Mouse (Mus musculus) adipocyte (in vitro differentiated cells): ENCODE data around the gene Phospho2.
"Not testable (repeated sequence)": the region's sequence is repeated elsewhere in the genome, so short reads cannot be mapped to it uniquely, and the experiment has no call there.

Source experiments
- DNase-seq: peaks from one replicate; pipeline ENCODE4 v3.0.0-alpha.2; 2016; ENCODE audit warnings: low spot score

The Phospho2 gene

GRCm38 (mm10) chr2:69789429-69790069 lies at the start of gene Phospho2, which contains the start of gene Ccdc173:
Gene Phospho2 (plus strand): TSS chr2:69789623.
Gene Ccdc173 (minus strand): TSS chr2:69789575.
- peak; percentile 99 for DNase-seq

GRCm38 (mm10) chr2:69745091-69745490 lies 44.3 kb upstream of the Phospho2 start:
- DNase-seq = no peak

- DNase-seq = no peak
Measured at GRCm38 (mm10) chr2:69760980-69761379, 28.4 kb upstream of the Phospho2 start.

GRCm38 (mm10) chr2:69763340-69763739 lies 26.1 kb upstream of the Phospho2 start:
- DNase-seq = no peak

DNA sequence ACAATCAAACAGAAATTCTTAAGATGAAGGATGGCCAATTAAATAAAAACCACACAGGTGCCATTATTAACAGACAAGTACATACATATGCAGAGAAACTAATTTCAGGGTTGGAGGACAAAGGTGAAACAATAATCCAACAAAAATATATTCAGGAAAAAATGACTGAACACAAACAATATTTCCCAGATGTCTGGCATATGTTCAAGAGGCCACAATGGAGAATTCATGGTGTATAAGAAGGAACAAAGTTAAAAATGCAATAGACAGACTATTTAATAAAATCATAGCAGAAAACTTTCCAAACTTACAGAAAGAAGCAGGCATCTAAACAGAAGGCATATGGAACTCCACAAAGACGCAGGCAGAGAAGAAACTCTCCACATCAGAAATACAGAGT lies 24.7 kb upstream of the Phospho2 start:
- DNase-seq = peak; percentile 45

GRCm38 (mm10) chr2:69773331-69773730 lies 16.1 kb upstream of the Phospho2 start:
- no peak for DNase-seq

DNA sequence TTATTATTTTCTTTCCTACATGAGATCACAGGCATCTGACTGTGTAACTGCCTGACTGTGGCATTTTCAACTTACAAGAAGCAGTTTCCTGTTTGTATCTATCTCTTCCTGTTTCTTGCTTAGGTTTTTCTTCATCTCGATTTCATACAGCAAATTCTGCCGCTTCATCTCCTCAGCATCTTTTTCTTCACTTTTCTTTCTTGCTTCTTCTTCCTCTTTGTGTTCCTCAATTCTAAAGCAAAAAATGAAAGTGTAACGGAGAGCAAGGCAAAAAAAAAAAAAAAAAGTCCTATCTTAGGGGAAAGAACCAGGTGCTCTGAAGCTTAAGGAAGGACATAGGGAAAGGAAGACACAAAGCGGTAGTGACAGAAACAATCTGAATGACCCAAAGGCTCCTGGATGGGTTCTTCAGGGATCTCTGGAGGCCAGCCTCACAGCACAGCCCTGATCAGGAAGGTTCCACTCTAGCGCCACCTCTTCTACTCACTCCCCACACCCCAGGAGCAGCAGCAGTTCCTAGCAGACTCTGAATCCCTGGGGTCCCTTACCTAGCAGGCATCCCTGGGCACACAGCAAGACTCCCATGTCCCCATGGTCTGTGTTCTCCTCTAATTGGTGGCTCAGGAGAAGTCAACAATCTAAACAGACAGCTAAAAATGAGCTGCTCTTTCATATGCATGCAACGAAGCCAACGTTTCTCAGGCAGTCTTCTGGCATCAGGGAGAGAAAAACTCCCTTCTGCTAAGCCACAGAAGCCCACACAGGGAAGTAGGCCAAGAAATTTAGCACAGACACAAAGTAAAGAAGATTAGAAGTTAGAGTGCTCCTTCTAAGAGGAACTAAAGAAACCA lies 11.2 kb upstream of the Phospho2 start:
- no peak for DNase-seq

- peak; percentile 28 for DNase-seq
Measured at GRCm38 (mm10) chr2:69778836-69779177, 10.6 kb upstream of the Phospho2 start.

DNA sequence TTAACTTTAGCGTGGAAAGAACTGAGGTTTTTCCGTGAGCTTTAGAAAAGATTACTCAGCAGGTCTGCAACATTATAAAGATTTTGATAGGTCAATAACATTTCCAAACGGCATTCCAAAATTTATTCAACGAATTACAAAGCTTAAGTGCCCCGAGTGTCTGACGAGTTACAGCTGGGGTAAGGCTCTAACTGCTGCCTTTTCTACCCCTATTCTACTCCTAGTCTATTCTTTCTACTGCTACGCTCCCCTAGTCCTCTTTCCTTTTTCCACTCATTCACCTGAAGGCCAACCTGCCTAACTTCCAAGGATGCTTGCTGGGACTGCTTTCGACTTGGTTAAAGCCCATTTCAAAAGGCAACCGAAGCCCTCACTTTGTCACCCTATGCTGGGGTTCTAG lies 449 bp upstream of the Phospho2 start:
- DNase-seq = no peak

- DNase-seq = peak; percentile 96
Measured at GRCm38 (mm10) chr2:69790285-69790684, 862 bp downstream of the Phospho2 start.

- DNase-seq = no peak
Measured at GRCm38 (mm10) chr2:69790722-69791121, 1.3 kb downstream of the Phospho2 start.

DNA sequence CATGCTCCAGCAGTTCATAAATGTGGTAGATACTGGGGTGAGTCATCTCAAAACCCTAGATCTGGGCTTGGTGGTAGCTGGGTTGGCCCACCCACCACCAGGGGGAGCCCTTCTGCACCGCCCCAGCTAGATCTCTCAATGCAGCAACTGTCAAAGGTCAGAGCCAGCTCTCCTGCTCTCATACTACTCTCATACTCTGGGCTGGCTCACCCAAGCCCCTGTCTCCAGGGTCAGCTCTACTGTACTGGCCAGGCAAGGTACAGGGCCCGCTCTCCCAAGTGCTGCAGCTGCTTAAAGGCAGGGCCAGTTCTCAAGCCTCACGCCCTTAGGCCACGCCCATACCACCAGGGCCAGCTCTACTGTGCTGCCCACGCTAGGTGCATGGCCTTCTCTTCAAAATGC lies 13.5 kb downstream of the Phospho2 start:
- DNase-seq = peak; percentile 30

- DNase-seq = no peak
Measured at GRCm38 (mm10) chr2:69803756-69804155, 14.3 kb downstream of the Phospho2 start.

DNA sequence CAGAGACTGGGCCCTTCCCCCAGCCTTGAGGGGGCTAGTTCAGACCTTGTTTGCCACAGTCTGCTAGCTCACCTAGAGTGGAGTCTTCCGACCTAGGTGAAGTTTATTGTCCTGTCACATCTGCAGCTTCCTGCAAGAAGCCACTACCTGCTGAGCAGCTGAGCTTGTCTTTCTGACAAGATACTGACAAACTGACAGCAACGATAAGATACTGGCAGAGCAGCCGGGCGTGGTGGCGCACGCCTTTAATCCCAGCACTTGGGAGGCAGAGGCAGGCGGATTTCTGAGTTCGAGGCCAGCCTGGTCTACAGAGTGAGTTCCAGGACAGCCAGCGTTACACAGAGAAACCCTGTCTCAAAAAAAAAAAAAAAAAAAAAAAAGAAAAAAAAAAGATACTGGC lies 15.2 kb downstream of the Phospho2 start:
- not testable (repeated sequence) for DNase-seq

- no peak for DNase-seq
Measured at GRCm38 (mm10) chr2:69810169-69810568, 20.7 kb downstream of the Phospho2 start.

DNA sequence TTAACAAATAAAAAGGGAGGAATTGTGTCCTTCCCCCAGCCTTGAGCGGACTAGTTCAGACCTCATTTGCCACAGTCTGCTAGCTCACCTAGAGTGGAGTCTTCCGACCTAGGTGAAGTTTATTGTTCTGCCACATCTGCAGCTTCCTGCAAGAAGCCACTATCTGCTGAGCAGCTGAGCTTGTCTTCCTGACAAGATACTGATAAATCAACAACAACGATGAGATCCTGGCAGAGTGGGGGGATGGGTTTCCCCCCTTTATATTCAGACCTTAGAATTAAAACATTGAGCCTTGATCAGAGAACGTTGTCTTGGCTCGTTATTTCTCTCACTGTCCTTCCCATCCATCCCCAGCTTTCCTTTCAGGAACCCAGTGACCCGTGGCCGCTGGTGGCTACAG lies 21.9 kb downstream of the Phospho2 start:
- DNase-seq = not testable (repeated sequence)

- DNase-seq = no peak
Measured at GRCm38 (mm10) chr2:69816575-69816974, 27.2 kb downstream of the Phospho2 start.

DNA sequence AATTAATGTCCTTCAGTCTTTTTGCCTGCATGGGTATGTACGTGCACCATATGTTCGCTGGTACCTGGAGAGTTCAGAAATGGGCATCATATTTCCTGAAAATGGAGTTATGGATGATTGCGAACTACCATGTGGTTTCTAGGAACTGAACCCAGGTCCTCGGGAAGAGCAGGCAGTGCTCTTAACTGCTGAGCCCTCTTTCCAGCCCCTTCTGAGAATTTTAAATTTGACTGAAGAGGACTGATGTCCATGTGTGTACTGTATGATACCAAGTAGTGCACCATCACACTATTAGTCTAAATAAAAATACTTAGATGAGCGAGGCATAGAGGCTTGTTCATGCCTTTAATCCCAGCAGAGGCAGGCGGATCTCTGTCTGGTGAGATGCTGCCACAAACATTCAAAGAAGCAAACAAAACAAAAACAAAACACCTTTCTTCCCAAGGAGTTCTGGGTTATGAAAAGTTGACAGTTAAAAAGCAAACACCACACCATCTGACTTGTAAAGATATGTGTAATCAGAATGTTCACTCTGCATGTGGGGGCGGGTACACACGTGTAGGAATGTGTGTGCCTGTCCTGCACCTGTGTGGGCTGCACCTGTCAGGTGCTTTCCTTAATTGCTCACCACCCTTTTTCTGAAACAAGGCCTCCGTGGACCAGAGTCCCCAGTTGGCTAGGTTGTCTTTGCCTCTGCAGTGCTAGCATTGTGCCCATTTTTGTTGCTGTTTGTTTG lies 29.1 kb downstream of the Phospho2 start:
- no peak for DNase-seq

GRCm38 (mm10) chr2:69820201-69820600 lies 30.8 kb downstream of the Phospho2 start:
- no peak for DNase-seq

GRCm38 (mm10) chr2:69821711-69822110 lies 32.3 kb downstream of the Phospho2 start, which contains the start of gene Klhl23:
Gene Klhl23 (plus strand): TSS chr2:69821944.
- DNase-seq = no peak

GRCm38 (mm10) chr2:69822361-69823128 lies 33.1 kb downstream of the Phospho2 start:
- peak; percentile 16 for DNase-seq

DNA sequence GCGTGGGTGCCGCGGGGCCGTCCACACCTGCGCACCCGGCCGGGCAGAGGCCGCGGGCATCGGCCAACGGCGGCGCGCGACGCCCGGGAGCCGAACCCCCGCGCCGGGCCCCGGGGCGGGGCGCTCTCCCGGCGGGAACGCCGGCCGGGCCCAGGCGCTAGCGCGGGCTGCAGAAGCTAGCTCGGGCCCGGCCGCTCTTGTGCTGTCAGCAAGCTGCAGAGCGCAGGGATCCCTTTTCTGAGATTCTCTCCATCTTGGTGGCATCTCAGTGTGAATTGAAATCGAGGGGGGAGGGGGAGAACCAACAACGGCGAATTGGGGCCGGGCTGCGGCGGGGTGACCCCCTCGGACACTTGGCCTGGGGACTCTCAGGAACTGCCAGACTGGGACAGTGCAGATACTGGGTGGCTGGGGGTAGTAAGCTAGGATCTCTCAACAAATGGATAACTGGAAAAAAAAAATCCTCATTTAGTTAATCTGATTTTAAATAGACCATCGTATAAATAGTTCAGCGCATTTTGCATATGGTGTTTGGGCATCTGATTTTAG lies 33.8 kb downstream of the Phospho2 start:
- no peak for DNase-seq
